In the genomic region with DNA sequence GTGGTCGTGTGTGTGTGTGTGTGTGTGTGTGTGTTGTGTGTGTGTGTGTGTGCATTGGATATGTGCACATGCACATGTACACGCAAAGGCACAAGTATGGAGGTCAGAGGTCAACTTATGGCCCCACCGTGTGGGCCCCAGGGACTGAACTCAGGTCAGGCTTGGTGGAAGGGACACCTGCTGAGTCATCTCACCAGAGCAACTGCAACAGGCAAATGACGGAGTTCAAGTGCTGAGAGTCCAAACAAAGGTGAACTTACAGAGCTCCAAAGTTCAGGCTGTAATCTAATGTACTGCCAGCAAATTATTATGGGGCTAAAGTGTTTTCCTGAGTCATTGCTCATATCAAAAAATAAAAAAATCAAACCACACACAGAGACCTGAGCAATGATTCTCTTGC, we compare ENCODE assay signal across 14 mouse cellular contexts.
"Had no signal": no experiment of that assay in that cellular context is flagged by ENCODE, and none has a peak within 500 bp of the region (broad histone marks: within the 10 kb centered on the region; RNA-seq: fewer than 3 reads in every experiment).

No protein-coding gene starts in this region.

- H3K4me2 ChIP-seq: hindbrain, embryonic 14.5 days; neural tube, embryonic 15.5 days had no signal

- DNase-seq: lung, adult 2 months; lung, postnatal 36 days; midbrain, embryonic 14.5 days; right cerebral cortex, adult 18-20 months; right cerebral cortex, postnatal 25 days; thymus, adult 2 months; thymus, postnatal 25 days had no signal

- ATAC-seq: lung, postnatal 0 days had no signal

- H3K4me1 ChIP-seq: limb, embryonic 10.5 days; midbrain, embryonic 10.5 days had no signal

- H3K9me3 ChIP-seq: limb, embryonic 10.5 days; midbrain, embryonic 10.5 days; neural tube, embryonic 15.5 days had no signal

- H3K27ac ChIP-seq: hindbrain, embryonic 14.5 days; limb, embryonic 10.5 days; liver, embryonic 14.5 days; midbrain, embryonic 10.5 days; neural tube, embryonic 15.5 days had no signal

- H3K27me3 ChIP-seq: neural tube, embryonic 15.5 days had no signal

- H3K9ac ChIP-seq: hindbrain, embryonic 14.5 days; liver, embryonic 14.5 days; neural tube, embryonic 15.5 days had no signal

- H3K4me3 ChIP-seq: limb, embryonic 10.5 days; midbrain, embryonic 10.5 days; myocyte; neural tube, embryonic 15.5 days had no signal
